10 mouse cellular contexts compared by ENCODE assay signal in genomic region chr5:112280863-112281660, GRCm38 (mm10). TPM values are rescaled to one million over a fixed set of nuclear protein-coding genes. Genes with fewer than 3 reads are reported as not detected.
DNase-seq lines count a peak whose midpoint lies in the region; ATAC-seq and TF ChIP-seq lines count a peak whose summit lies in the region.
"Had no signal": no experiment of that assay in that cellular context is flagged by ENCODE, and none has a peak within 500 bp of the region (broad histone marks: within the 10 kb centered on the region; RNA-seq: fewer than 3 reads in every experiment).

No protein-coding gene starts in this region.

- H3K4me3 ChIP-seq in forebrain, embryonic 11.5 days (ENCODE audit: low read depth, low read length), result no peak overlapping the region
- H3K4me3 ChIP-seq in forebrain, embryonic 15.5 days, result no peak overlapping the region
- no peak overlapping the region for H3K4me3 ChIP-seq in left cerebral cortex, adult 2 months
- no peak overlapping the region for H3K4me3 ChIP-seq in bone marrow macrophage, adult 2 months (ENCODE audit: insufficient read depth, low read length)

- H3K27ac ChIP-seq in forebrain, embryonic 11.5 days (ENCODE audit: low read depth, low read length), result 0 out of 2 replicates have a peak overlapping the region, but pooled peaks have one; percentile 7
- H3K27ac ChIP-seq in forebrain, embryonic 15.5 days (replicated peaks), result no peak overlapping the region
- H3K27ac ChIP-seq in left cerebral cortex, adult 2 months, result peak overlapping the region; percentile 18; the same call in 1 of the 2 replicates
- peak overlapping the region; percentile 80 for H3K27ac ChIP-seq in bone marrow macrophage, adult 2 months (ENCODE audit: insufficient read depth, low read depth, low read length)

- intact Hi-C loops in left cerebral cortex, adult 2 months (cut with DNase I), result no loop called here
- intact Hi-C loops in left cerebral cortex, postnatal 4 days (cut with DNase I), result no loop called here

- 56% methylated on average over 15 of the region's 15 CpGs for WGBS in forebrain, embryonic 11.5 days
- WGBS in forebrain, embryonic 15.5 days, result 50% methylated on average over 15 of the region's 15 CpGs

- no peak overlapping the region for H3K4me2 ChIP-seq in forebrain, embryonic 11.5 days (ENCODE audit: low read depth, low read length, severe bottlenecking)
- H3K4me2 ChIP-seq in forebrain, embryonic 15.5 days (replicated peaks), result no peak overlapping the region

- DNase-seq in forebrain, embryonic 11.5 days (ENCODE audit: low spot score), result no peak
- no peak for DNase-seq in left cerebral cortex, adult 2 months (ENCODE audit: extremely low spot score in 1 of 2, low spot score in 2 of 2)
- no peak for DNase-seq in left cerebral cortex, postnatal 4 days
- DNase-seq in retina, embryonic 14.5 days (ENCODE audit: low spot score), result peak; percentile 9
- DNase-seq in T-cell, adult 2 months (ENCODE audit: low spot score), result no peak
- DNase-seq in urinary bladder, postnatal 4 days (ENCODE audit: low spot score in 2 of 2), result no peak
- DNase-seq: right cerebral cortex, postnatal 25 days had no signal

- TF ChIP-seq POLR2A in bone marrow macrophage, adult 2 months (IDR thresholded peaks at IDR 0.05; ENCODE audit: borderline replicate concordance, low read depth, low read length), result no peak

- H3K9ac ChIP-seq in forebrain, embryonic 11.5 days (ENCODE audit: low read length), result no peak overlapping the region
- no peak overlapping the region for H3K9ac ChIP-seq in forebrain, embryonic 15.5 days (replicated peaks)

- no peaks in the 10 kb centered on the region for H3K27me3 ChIP-seq in forebrain, embryonic 11.5 days (ENCODE audit: control insufficient read depth, insufficient read depth, low read length)
- H3K27me3 ChIP-seq in forebrain, embryonic 15.5 days, result no peaks in the 10 kb centered on the region

- no peaks in the 10 kb centered on the region for H3K9me3 ChIP-seq in forebrain, embryonic 11.5 days (ENCODE audit: control insufficient read depth, low read length)
- H3K9me3 ChIP-seq in forebrain, embryonic 15.5 days, result no peaks in the 10 kb centered on the region

- TF ChIP-seq CTCF in left cerebral cortex, adult 2 months (IDR thresholded peaks at IDR 0.05), result no peak
- no peak for TF ChIP-seq CTCF in bone marrow macrophage, adult 2 months (IDR thresholded peaks at IDR 0.05; ENCODE audit: low read depth, low read length)

- H3K36me3 ChIP-seq in forebrain, embryonic 11.5 days (ENCODE audit: control insufficient read depth, insufficient read depth, low read length), result no peaks in the 10 kb centered on the region
- H3K36me3 ChIP-seq in forebrain, embryonic 15.5 days, result no peaks in the 10 kb centered on the region

- ATAC-seq in forebrain, embryonic 11.5 days (replicated peaks; ENCODE audit: low FRiP score), result no peak
- ATAC-seq in forebrain, embryonic 15.5 days (replicated peaks), result no peak
- ATAC-seq: midbrain, embryonic 16.5 days had no signal

- H3K4me1 ChIP-seq in forebrain, embryonic 11.5 days (replicated peaks; ENCODE audit: control insufficient read depth, insufficient read depth, low read length), result peaks cover 6% of the 10 kb centered on the region
- peaks cover 20% of the 10 kb centered on the region for H3K4me1 ChIP-seq in forebrain, embryonic 15.5 days
- peaks cover 69% of the 10 kb centered on the region for H3K4me1 ChIP-seq in bone marrow macrophage, adult 2 months (ENCODE audit: control insufficient read depth, insufficient read depth, low read length)

RNA-seq across cellular contexts. Expression of gene Tpst2, which starts 4.6 kb away (rescaled TPM):
- 30.9 and 34.3 TPM in 2 replicates for polyA plus RNA-seq in forebrain, embryonic 11.5 days (2014; fragmentation: Nextera tagmentation; extraction: Ambion mirVana)
- polyA plus RNA-seq in forebrain, embryonic 15.5 days (2015; fragmentation: Nextera tagmentation; extraction: Ambion mirVana), result 28.8 and 29.5 TPM in 2 replicates
- total RNA-seq in left cerebral cortex, adult 2 months (2021), result 10 to 100 TPM; 37.5 to 41.9 TPM
- total RNA-seq in left cerebral cortex, postnatal 4 days (2021), result 10 to 100 TPM; 25.5 to 28.8 TPM
- 42.1 and 50.1 TPM in 2 replicates for polyA plus RNA-seq in bone marrow macrophage, adult 2 months (2012; ENCODE audit: insufficient read depth, insufficient read length, missing spikeins)

RNA-seq across cellular contexts. Expression of gene Crybb1, which starts 25.4 kb away (rescaled TPM):
- polyA plus RNA-seq in forebrain, embryonic 11.5 days (2014; fragmentation: Nextera tagmentation; extraction: Ambion mirVana), result 0.48 and 0.73 TPM in 2 replicates
- polyA plus RNA-seq in forebrain, embryonic 15.5 days (2015; fragmentation: Nextera tagmentation; extraction: Ambion mirVana), result 5.4 and 5.5 TPM in 2 replicates
- total RNA-seq in left cerebral cortex, adult 2 months (2021), result 1 to 10 TPM; 6.9 to 7.4 TPM
- 1 to 10 TPM; 3.5 to 5.6 TPM for total RNA-seq in left cerebral cortex, postnatal 4 days (2021)
- polyA plus RNA-seq in bone marrow macrophage, adult 2 months (2012; ENCODE audit: insufficient read depth, insufficient read length, missing spikeins), result not detected in 2 replicates

RNA-seq across cellular contexts. Expression of gene Cryba4, which starts 28.7 kb away (rescaled TPM):
- 0.48 and 1.1 TPM in 2 replicates for polyA plus RNA-seq in forebrain, embryonic 11.5 days (2014; fragmentation: Nextera tagmentation; extraction: Ambion mirVana)
- 1.6 and 1.8 TPM in 2 replicates for polyA plus RNA-seq in forebrain, embryonic 15.5 days (2015; fragmentation: Nextera tagmentation; extraction: Ambion mirVana)
- under 1 TPM in 1 of 2 experiments, not detected in 1; 0.49 TPM for total RNA-seq in left cerebral cortex, adult 2 months (2021)
- total RNA-seq in left cerebral cortex, postnatal 4 days (2021), result under 1 TPM; 0.50 to 0.54 TPM
- 3.0 and 4.7 TPM in 2 replicates for polyA plus RNA-seq in bone marrow macrophage, adult 2 months (2012; ENCODE audit: insufficient read depth, insufficient read length, missing spikeins)

RNA-seq across cellular contexts. Expression of gene Tfip11, which starts 45.1 kb away (rescaled TPM):
- 32.5 and 33.7 TPM in 2 replicates for polyA plus RNA-seq in forebrain, embryonic 11.5 days (2014; fragmentation: Nextera tagmentation; extraction: Ambion mirVana)
- polyA plus RNA-seq in forebrain, embryonic 15.5 days (2015; fragmentation: Nextera tagmentation; extraction: Ambion mirVana), result 33.9 and 34.4 TPM in 2 replicates
- total RNA-seq in left cerebral cortex, adult 2 months (2021), result 10 to 100 TPM; 43.0 to 45.0 TPM
- 10 to 100 TPM; 33.2 to 34.9 TPM for total RNA-seq in left cerebral cortex, postnatal 4 days (2021)
- 26.4 and 28.4 TPM in 2 replicates for polyA plus RNA-seq in bone marrow macrophage, adult 2 months (2012; ENCODE audit: insufficient read depth, insufficient read length, missing spikeins)
